Mouse (Mus musculus): ENCODE data around the gene Rftn2.

Rftn2 gene

DNA sequence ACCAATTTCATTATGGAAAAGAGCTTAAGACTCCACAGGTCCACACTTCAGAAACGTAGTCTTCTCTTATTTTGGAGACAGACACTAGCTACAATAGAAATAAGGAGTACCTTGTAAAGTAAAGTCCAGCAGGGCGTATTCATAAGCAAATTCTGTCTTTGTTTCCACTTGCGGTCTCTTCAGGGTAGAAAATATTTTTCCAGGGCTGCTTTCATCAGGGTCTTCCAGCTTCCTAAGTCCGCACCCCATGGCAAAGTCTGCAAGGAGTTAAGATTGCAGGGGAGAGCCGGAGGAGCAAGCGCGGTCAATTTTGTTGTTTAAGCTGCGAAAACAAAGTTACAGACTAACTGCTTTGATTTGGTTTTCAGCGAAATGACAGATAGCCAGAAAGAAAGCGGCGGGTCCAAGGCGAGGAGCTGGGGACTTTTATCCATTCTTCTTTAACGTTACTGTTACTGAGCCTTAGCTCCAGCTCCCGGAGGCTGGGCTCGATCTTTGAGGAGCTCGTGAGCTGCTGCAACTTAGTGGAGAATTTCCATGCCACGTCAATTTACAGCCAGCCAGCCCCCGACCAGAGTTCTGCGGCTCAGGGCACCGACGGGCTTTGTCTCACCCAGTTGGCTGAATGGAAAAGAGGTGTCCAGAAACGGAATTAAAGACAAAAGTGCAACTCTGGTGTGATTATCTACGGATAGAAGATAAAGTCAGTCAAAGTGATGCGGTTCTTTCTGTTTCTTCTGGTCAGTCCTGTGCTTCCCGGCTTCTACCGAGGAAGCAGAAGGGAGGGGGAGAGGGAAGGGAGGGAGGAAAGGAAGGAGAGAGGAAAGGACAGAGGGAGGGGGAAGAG lies at the start of gene Rftn2:
Rftn2 (minus strand) TSS at position 772 of the 847 bp plus-strand sequence.
- no peak for DNase-seq

GRCm38 (mm10) chr1:55265447-55265846 lies 38.9 kb upstream of the Rftn2 start:
- no peak for DNase-seq

- DNase-seq: no peak
These were observed 37.8 kb upstream of the Rftn2 start for GRCm38 (mm10) chr1:55264385-55264784.

GRCm38 (mm10) chr1:55246374-55246773 lies 19.8 kb upstream of the Rftn2 start:
- no peak for DNase-seq

DNA sequence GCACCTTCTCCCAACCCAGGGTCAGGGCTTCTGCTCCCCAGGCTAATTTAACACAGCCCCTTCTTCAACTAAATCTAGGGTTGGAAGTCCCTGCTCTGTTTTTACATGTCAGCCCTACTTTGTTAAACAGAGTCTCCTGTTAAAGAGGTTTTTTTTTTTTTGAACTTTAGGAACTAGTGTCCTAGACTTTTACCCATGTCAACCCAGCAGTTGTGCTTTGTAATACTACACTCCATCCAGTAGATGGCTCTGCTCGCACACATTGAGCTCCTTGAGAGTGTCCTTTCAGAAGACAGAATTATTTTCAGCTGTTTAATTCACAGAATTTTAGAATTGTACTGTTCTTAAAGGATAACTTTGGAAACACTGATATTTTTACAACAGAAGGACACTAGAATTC lies 12.7 kb upstream of the Rftn2 start:
- peak in 1 of 2 experiments; percentile 35 for DNase-seq

- no peak for DNase-seq
These were observed 11.9 kb upstream of the Rftn2 start for GRCm38 (mm10) chr1:55238496-55238895.

DNA sequence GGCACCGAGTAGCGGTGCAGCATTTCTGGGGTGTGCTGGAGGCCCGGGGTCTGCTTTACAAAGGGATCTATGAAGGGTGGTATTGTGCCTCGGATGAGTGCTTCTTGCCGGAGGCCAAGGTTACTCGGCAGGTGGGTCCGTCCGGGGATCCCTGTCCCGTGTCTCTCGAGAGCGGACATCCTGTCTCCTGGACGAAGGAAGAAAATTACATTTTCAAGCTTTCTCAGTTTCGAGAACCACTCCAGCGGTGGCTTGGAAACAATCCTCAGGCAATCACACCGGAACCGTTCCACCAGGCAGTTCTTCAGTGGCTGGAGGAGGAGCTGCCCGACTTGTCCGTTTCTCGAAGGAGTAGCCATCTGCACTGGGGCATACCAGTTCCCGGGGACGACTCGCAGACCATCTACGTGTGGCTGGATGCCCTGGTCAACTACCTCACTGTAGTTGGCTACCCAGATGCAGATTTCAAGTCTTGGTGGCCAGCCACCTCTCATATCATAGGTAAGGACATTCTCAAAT lies 11.1 kb upstream of the Rftn2 start:
- no peak for DNase-seq

- DNase-seq: peak; percentile 94 to 96
These were observed 10.5 kb upstream of the Rftn2 start, which contains the start of gene Mars2 for GRCm38 (mm10) chr1:55236890-55237642. Mars2 (plus strand) TSS chr1:55237177.

DNA sequence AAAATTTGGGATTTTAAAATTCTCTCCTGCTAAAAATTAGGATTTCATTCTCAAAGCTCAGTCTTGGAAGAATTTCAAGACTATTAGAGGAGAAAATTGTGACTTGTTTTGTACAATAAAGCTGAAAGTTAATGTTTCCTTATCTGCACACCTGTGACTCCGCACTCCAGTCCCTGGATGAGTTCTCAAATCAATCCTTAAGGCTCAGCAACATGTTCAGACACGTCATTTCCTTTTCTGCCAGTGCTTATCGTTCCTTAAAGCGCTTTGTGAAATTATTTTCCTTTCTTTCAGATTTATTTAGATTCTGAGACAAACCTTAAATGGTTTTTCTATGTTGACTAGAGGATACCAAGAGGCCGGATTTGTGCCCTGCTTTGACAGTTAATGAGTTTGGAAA lies 9.9 kb upstream of the Rftn2 start:
- no peak for DNase-seq

- peak in 1 of 2 experiments; percentile 9 for DNase-seq
These were observed 8.4 kb upstream of the Rftn2 start for GRCm38 (mm10) chr1:55234910-55235520.

DNA sequence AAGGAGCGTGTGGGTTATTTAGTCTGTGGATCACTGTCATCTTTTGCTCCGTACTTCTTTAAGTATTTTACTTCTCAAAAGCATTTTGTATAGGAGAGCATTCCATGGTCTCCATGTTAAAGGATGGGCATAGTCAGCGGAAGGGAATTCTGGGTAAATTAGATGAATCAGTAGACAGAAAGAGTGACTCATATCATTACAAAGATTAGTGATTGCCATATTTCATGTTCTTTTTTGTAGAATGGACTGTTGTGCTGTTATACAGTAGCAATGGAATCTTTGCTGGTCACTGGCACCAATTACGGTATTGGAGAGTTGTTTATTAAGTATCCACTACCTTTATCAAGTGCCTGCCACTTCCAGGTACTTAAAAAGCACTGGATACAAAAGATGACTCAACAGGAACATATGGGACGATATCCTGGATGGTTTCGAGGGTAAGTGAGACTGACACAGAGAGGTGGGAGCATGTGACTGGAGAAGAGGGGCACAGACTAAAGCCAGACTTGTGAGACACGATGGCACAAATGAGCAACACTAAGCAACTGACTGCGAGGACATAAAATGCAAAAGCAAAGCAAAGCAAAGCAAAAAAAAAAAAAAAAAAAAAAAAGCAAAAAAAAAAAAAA lies 1.8 kb upstream of the Rftn2 start:
- DNase-seq: no peak

- DNase-seq: no peak
These were observed 794 bp upstream of the Rftn2 start for GRCm38 (mm10) chr1:55227376-55227775.

DNA sequence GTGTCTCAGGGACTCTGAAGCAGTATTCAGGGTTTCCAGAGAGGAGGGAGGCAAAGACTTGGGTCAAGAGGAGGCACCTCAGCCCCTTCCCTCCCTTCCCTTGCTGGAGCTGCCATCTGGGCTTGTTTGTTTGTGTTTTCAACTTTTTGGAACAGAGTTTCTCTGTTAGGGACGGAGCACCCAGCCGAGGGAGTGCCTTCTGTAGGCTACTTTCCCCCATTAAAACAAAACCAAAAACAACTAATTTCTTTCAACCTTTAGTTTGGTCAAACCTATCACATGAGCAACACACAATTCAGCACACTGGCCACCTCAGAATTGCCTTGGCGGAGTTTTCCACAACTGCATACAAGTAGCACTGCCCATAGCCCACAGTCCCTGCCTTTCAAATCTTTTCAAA lies 1.2 kb downstream of the Rftn2 start:
- DNase-seq: no peak

GRCm38 (mm10) chr1:55224111-55224510 lies 2.5 kb downstream of the Rftn2 start:
- DNase-seq: no peak

DNA sequence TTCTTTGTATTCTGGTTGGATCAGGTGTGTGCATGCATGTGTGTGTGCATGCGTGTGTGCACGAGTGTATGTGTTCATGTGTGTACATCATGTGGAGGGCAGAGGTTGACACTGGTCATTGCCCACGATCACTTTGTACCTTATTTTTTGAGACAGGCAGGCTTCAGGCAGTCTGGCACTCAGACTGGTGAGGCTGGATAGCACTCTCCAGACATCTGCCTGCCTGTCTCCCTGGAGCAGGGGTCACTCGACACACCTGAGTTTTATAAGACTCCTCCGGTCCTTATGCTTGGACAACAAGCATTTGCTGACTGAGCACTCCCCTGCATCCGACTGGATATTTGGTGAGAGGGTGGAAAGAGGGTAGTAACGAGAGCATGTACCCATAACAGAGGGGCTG lies 3.6 kb downstream of the Rftn2 start:
- DNase-seq: no peak

DNA sequence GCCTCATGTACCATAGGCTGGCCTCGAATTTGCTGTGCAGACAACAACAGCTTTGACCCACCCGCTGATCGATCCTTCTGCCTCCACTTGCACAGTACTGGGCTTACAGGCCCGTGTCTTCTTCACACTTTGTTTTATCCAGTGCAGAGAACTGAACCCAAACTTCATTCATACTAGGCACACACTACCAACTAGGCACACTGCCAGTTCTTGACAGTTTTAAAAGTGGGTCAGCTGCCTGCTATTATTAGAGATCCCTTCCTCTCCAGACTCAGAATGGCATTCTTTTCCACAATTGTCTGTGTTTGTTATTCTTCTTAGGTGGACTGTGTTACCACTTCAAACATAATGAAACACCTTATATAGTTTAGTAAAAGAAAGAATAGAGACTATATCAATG lies 5.2 kb downstream of the Rftn2 start:
- no peak for DNase-seq

GRCm38 (mm10) chr1:55217191-55217590 lies 9.4 kb downstream of the Rftn2 start:
- DNase-seq: no peak

DNA sequence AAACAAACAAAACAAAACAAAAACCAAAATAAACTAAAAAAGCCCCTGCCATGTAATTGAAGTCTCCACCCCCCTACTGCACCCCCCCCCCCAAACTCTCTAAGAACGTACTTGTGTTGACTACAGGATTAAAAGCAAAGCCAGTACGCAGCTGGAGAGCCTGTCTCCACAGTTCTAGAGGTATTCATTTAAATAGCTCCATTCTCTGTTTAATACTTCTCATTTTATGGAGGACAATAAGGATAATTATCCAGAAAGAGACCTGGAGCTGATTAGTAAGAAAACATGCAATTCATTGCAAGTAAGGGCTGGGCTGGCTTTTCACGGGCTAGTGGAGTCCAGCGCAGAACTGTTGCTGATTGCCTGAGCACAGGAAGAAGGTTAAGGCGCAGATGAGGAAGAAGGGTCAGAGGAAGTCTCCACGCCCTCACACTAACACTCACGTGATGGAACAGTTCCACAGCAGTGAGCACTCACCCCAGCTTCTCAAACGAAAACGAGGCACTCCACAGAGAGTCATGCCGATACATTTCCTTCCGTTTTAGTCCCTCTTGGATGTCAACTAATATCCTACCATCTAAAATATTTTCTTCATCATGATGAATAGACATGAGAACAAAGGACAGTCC lies 11.3 kb downstream of the Rftn2 start:
- DNase-seq: peak; percentile 56 to 62

GRCm38 (mm10) chr1:55213936-55214335 lies 12.6 kb downstream of the Rftn2 start:
- DNase-seq: no peak

DNA sequence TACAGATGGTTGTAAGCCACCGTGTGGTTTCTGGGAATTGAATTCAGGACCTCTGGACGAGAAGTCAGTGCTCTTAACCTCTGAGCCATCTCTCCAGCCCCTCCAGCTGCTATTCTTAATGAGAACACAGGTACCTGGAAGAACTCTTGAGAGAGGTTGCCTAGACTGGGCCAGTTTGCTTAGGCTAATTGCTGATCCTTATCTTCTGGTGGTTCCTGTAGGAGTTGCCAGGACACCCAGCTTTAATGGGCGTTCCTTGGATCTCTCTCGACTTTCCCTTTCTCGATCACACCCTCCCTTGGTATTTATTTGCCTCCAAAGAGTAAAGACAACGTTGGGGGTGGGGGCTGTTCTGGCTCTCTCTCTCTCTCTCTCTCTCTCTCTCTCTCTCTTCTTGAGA lies 13.1 kb downstream of the Rftn2 start:
- no peak for DNase-seq

- no peak for DNase-seq
These were observed 13.8 kb downstream of the Rftn2 start for GRCm38 (mm10) chr1:55212771-55213170.

DNA sequence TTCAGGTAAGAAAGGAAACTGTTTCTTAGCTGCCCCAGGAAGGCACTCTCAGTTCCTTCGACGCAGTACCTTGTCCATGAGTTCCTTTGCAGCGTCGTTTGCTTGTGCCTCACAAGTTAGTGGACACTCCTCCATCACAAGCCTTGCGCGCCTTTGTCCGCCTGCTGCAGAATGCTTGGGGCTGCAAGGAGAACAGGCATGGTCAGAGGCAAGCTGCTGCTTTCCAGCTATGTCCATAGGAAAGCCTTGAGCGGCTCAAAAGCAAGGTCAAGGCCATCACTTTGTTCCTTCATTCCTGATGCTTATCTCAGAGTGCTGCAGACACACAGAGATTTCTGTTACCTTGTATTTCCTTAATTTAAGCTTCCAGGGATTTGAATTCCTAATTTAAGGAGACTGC lies 15.5 kb downstream of the Rftn2 start:
- DNase-seq: no peak

Measured in thymus, postnatal 36 days (tissue).